In genomic region chr11:97449601-97450293, GRCm38 (mm10) we compare ENCODE assay signal across 7 mouse cellular contexts. TPM values are rescaled to one million over a fixed set of nuclear protein-coding genes. Genes with fewer than 3 reads are reported as not detected.
DNase-seq lines count a peak whose midpoint lies in the region; ATAC-seq and TF ChIP-seq lines count a peak whose summit lies in the region.

No protein-coding gene starts in this region.

- H3K4me3 ChIP-seq in intestine, embryonic 15.5 days (replicated peaks), result peak overlapping the region; percentile 37
- peak overlapping the region; percentile 58 for H3K4me3 ChIP-seq in small intestine, adult 2 months (ENCODE audit: low read depth, low read length)

- intact Hi-C loops in left cerebral cortex, postnatal 25 days (cut with DNase I), result no loop called here

- peak overlapping the region; percentile 63 for H3K27ac ChIP-seq in intestine, embryonic 15.5 days
- peak overlapping the region; percentile 71 for H3K27ac ChIP-seq in small intestine, adult 2 months (ENCODE audit: insufficient read depth, low read depth, low read length)

- peak; percentile 86 for ATAC-seq in intestine, embryonic 15.5 days
- ATAC-seq in megakaryocyte-erythroid progenitor cell, adult 5-6 weeks (replicated peaks; ENCODE audit: low FRiP score, low TSS enrichment, poor library complexity, severe bottlenecking), result peak; percentile 45; the same call in 1 of the 2 replicates

- no peaks in the 10 kb centered on the region for H3K27me3 ChIP-seq in intestine, embryonic 15.5 days (replicated peaks)
- 0 out of 2 replicates have a peak, but pooled peaks cover 3% of the 10 kb centered on the region for H3K27me3 ChIP-seq in small intestine, adult 2 months (ENCODE audit: control insufficient read depth, insufficient read depth, low read length)

- H3K36me3 ChIP-seq in intestine, embryonic 15.5 days, result peaks cover 29% of the 10 kb centered on the region
- H3K36me3 ChIP-seq in small intestine, adult 2 months (ENCODE audit: control insufficient read depth, insufficient read depth, low read length), result no peaks in the 10 kb centered on the region; the same call in 1 of the 2 replicates

- DNase-seq in adrenal gland, postnatal 14 days, result peak; percentile 95
- peak; percentile 75 for DNase-seq in embryo, embryonic 9.5 days (ENCODE audit: extremely low spot score)
- peak; percentile 88 for DNase-seq in gastrocnemius, postnatal 25 days
- peak; percentile 76 to 87 for DNase-seq in left cerebral cortex, postnatal 25 days (ENCODE audit: low spot score in 2 of 2)

- no peaks in the 10 kb centered on the region for H3K9me3 ChIP-seq in intestine, embryonic 15.5 days

- no peak for TF ChIP-seq POLR2A in small intestine, adult 2 months (IDR thresholded peaks at IDR 0.05; ENCODE audit: low read depth, low read length)

- no peak for TF ChIP-seq CTCF in small intestine, adult 2 months (IDR thresholded peaks at IDR 0.05; ENCODE audit: extremely low read depth, insufficient read length, insufficient replicate concordance, low read depth, low read length)

- WGBS in intestine, embryonic 15.5 days, result 13% methylated on average over 15 of the region's 15 CpGs
- 6% methylated on average over 15 of the region's 15 CpGs for WGBS in small intestine, adult 2 months

- peak overlapping the region; percentile 39 for H3K9ac ChIP-seq in intestine, embryonic 15.5 days

- peak overlapping the region; percentile 77 for H3K4me2 ChIP-seq in intestine, embryonic 15.5 days (replicated peaks)

- H3K4me1 ChIP-seq in intestine, embryonic 15.5 days (replicated peaks), result peaks cover 16% of the 10 kb centered on the region
- H3K4me1 ChIP-seq in small intestine, adult 2 months (ENCODE audit: control insufficient read depth, insufficient read depth, insufficient read length, low read length), result peaks cover 7% of the 10 kb centered on the region; the same call in 1 of the 2 replicates

RNA-seq across cellular contexts. Expression of gene Arhgap23, which starts 34.4 kb away (rescaled TPM):
- 31.4 and 32.8 TPM in 2 replicates for total RNA-seq in adrenal gland, postnatal 14 days (2021)
- total RNA-seq in gastrocnemius, postnatal 25 days (2021), result 1 to 10 TPM; 6.5 to 7.1 TPM
- 4.2 and 4.6 TPM in 2 replicates for polyA plus RNA-seq in intestine, embryonic 15.5 days (2015; fragmentation: Nextera tagmentation; extraction: Ambion mirVana)
- 10 to 100 TPM; 63.8 to 66.5 TPM for total RNA-seq in left cerebral cortex, postnatal 25 days (2021)
- 18.4 and 22.3 TPM in 2 replicates for total RNA-seq in megakaryocyte-erythroid progenitor cell, adult 5-6 weeks (2014; fragmentation: Nextera tagmentation)
- total RNA-seq in megakaryocyte-erythroid progenitor cell, adult 5-6 weeks (2017), result 3.9 and 14.5 TPM in 2 replicates
- polyA plus RNA-seq in small intestine, adult 2 months (2012; rRNA removed), result 11.1 and 12.1 TPM in 2 replicates

RNA-seq across cellular contexts. Expression of gene 4933428G20Rik, which starts 50.4 kb away (rescaled TPM):
- total RNA-seq in adrenal gland, postnatal 14 days (2021), result not detected in 2 replicates
- total RNA-seq in gastrocnemius, postnatal 25 days (2021), result not detected
- polyA plus RNA-seq in intestine, embryonic 15.5 days (2015; fragmentation: Nextera tagmentation; extraction: Ambion mirVana), result 0.47 and 0.55 TPM in 2 replicates
- total RNA-seq in left cerebral cortex, postnatal 25 days (2021), result not detected
- not detected in 2 replicates for total RNA-seq in megakaryocyte-erythroid progenitor cell, adult 5-6 weeks (2014; fragmentation: Nextera tagmentation)
- total RNA-seq in megakaryocyte-erythroid progenitor cell, adult 5-6 weeks (2017), result not detected in 2 replicates
- not detected in 2 replicates for polyA plus RNA-seq in small intestine, adult 2 months (2012; rRNA removed)

Comparison
In these comparisons a context has a peak if more than half of its experiments do, and no peak if none do; other contexts are left out.
1. Peak in every context shown above with its lines: DNase-seq, ATAC-seq, H3K4me3 ChIP-seq and H3K27ac ChIP-seq.